Mouse (Mus musculus) c-Kit-positive CD71-negative TER-119-negative erythroid progenitor cells, embryonic 14.5 days (primary cell): ENCODE measurements around the gene Ispd.

ENCODE experiments used
- DNase-seq: peaks from one replicate; pipeline ENCODE4 v3.0.0-alpha.2; 2013; ENCODE audit warnings: low read depth

The Ispd gene

DNA sequence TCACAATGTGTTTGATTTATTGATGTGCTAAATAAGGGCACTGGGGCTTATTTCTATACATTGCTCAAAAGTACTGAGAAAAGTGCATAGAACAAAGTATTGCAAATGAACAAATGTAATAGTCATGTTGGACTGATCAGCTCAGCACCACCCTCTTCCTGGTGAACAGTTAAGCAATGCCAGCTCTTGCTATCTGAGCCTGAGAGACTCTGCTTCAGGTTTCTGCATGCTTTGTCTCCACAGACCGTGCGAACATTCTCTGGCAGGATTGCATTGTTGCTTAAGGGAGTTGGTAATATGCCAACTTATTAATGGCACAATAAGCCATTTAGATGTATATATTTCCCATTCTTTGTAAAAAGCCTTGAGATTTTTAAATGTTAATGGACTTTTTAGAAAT, 182.9 kb downstream of the Ispd start:
- DNase-seq, result no peak

DNA sequence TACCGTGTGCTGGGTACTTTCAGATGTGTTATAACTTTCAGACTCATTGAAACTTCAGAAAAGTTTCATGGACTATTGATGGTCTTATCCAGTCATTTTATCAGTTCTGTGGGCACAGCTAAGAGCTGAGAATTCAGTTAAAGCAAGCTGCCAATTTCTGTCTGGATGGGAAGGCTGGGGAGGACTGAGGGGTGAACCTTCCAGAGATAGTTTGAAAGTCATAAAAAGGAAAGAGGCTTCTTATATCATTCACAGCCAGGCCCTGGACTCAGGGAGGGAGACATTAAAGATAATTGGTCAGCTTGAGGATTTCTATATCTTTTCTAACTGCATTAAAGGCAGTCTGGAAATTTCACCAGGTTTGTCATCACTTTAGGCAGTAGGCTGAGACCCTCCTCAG, 185.7 kb downstream of the Ispd start:
- no peak for DNase-seq

GRCm38 (mm10) chr12:36570414-36571095, 189.3 kb downstream of the Ispd start:
- DNase-seq, result no peak

DNA sequence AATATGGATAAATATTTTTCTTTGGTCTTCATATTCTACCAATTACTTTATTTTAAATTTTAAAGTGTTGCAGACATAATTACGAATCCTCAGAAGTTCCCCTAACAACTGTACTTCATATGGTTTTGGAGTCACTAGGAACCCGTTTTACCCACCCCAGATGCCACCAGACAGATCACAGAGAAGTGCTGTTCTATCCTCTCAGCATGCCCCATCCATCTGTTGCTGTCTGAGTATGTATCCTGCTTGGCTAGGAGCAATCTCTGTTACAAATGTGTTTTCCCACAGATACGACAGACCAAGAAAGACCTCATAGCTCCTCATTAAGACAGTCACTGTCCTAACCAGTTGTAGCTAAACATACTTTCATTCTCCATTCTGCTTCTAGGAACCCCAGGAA, 203.6 kb downstream of the Ispd start:
- no peak for DNase-seq

GRCm38 (mm10) chr12:36597539-36598250, 216.4 kb downstream of the Ispd start:
- no peak for DNase-seq

- DNase-seq, result no peak
Observed at GRCm38 (mm10) chr12:36621960-36622736, 240.9 kb downstream of the Ispd start.

DNA sequence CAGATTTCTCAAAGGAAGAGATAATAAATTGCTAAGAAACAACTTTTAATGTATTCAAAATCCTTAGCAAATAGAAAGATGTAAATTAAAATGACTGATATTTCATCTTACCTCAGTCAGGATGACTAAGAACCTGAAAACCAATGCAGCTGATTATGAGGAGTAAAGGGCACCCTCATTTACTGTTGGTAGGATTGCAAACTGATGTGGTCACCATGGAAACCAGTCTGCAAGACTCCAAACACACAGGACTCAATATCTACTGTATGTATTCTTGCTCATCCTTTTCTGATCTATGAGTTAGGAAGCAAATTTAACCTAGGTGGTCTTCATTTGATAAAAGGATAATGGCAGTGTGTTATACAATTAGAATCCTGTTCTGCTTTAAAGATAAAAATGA, 246.0 kb downstream of the Ispd start:
- DNase-seq, result no peak

GRCm38 (mm10) chr12:36632427-36632826, 251.2 kb downstream of the Ispd start:
- DNase-seq, result no peak

DNA sequence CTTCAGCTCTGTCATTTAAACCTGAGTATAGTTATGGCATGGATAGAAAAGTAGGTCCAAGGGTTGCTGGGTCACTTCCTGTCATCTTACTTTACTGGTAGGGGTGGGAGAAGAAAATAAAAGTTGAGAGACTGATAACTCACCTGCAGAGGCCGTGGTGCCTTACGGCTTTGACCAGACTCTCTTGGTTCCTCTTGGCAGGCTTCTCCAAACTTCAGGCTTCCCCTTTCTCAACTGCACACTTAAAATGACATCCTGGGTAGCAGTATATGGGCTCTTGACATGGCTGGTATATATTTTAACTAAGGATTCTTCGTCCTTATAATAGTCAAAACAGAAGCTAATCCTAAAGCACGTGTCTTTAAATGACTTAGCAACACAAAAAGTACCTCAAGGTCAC, 266.3 kb downstream of the Ispd start:
- no peak for DNase-seq

- no peak for DNase-seq
Observed at GRCm38 (mm10) chr12:36662496-36662895, 281.2 kb downstream of the Ispd start.

DNA sequence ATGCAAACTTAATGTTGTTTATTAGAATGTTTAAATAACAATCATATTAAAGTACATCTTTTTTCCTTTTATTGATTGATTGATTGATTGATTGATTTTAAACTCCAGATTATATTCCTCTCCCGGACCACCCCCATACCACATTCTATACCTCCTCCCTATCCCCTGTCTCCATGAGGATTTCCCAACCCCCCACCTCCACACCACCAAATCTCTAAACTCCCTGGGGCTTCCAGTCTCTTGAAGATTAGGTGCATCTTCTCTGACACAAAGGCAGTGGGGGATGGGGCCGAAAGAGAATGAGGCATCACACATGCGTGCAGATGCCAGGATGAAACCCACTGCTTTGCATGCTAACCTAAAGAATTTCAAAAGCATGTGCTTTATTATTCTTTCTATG, 283.5 kb downstream of the Ispd start:
- DNase-seq, result no peak

GRCm38 (mm10) chr12:36666771-36667170, 285.5 kb downstream of the Ispd start:
- no peak for DNase-seq

- no peak for DNase-seq
Observed at GRCm38 (mm10) chr12:36670164-36670908, 289.1 kb downstream of the Ispd start.

- peak; percentile 4 for DNase-seq
Observed at GRCm38 (mm10) chr12:36670915-36671579, 289.8 kb downstream of the Ispd start.

GRCm38 (mm10) chr12:36674481-36674880, 293.2 kb downstream of the Ispd start:
- no peak for DNase-seq

DNA sequence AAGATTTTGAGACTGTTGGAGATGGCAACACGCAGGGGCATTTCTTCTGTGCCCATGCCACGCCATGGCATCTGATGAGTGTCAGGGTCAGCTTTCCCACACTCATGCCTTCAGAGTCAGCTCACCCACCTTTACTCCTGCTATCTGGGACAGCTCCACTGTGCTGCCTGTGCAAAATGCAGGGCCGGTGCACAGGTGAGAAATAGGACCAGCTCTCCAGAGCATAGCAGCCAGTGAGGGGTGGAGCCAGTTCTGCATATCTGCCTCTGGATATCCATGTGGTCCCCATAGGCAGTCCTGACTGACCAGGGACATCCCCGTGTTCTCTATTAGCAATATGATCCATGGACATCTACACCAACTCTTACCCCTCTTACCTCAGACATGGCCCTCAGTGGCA, 297.0 kb downstream of the Ispd start:
- DNase-seq, result no peak

GRCm38 (mm10) chr12:36680883-36681505, 299.7 kb downstream of the Ispd start:
- no peak for DNase-seq

- no peak for DNase-seq
Observed at GRCm38 (mm10) chr12:36681779-36682178, 300.5 kb downstream of the Ispd start.

DNA sequence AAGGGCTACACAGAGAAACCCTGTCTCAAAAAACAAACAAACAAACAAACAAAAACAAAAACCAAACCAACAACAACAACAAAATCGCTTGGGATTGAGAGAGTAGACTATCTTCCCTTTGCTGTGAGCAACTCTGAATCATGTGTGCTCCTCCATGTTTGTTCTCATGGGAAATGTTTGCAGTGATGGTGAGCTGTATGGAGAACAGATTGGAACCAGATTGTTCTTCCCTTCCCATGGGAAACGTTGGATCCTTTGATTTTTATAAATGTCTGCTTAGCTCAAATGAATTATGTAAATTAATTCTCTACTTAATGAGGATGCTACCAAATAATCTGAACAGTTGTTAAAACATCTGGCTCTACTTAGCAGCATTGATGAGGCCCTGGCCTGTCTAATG, 312.8 kb downstream of the Ispd start:
- DNase-seq, result no peak

DNA sequence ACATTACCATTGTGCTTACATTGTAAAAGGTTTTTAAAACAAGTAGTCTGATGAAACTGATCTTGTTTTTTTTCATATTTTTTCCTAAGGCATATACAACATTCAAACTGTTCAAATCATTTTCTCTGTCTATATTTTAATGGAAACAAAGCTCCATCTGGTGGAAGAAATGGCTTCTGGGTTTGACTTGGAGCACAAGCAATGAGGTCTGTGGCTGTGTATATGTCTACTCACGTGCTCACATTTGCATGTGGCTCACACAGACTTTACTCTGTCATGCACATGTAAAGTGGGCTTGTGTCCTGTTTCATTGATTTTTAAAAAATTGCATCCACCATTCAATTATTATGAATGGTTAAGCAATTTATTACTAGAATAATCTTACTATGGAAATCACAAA, 323.1 kb downstream of the Ispd start:
- no peak for DNase-seq

DNA sequence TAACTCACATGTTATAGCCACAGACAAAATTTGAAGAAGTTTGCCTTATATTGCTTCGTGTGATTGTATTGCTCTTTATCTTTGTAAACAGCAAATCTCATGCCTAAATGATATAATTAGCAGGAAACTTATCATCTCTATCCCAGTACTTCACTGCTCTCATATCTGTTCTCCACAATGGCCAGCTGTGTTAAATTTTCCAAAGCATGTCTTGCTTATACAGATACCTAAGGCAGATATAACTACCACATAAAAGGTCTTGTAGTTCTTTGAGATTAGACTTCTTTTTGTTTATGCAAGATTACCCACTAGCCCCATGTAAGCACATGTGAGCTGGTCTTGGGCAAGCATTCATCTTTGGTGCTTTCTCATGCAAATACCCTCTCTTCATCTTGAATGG, 327.6 kb downstream of the Ispd start:
- no peak for DNase-seq
